Mouse (Mus musculus): ENCODE data around the gene Sugt1.

Gene Sugt1

DNA sequence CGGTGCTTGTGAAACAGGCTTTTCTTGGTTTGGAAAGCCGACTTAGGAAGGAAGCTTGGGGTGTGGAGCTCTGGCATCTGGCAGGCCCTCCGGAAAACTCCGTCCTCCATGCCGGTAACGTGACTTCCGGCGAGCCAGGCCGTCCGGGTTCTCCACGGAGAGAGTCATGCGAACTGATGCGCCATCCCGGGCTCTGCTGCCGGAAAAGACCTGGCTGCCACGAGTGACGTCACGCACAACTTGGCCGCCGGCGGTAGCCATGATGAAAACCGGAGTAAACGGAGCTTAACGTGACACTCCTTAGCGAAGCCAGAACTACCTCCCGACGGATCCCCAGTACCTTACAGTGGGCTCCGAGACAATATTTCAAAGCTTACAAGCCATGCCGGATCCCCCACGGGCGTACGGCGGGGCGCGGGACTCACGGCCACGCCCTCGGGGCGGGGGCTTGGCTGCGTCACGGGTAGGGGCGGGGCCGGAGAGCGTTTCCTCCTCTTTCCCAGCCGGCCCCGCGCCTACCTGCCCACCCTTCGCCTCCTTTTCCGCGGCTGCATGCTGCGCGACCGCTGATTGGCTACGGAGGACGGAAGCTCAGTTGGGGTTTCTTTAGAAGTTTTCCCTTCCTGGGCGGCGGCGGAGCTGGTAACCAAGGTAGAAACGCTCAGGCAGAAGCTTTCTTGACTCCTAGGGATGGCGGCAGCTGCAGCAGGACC is at the start of gene Sugt1:
Gene Sugt1, plus strand, starts transcription at position 553 of the 713 bp plus-strand sequence.
- DNase-seq (ENCODE audit: low spot score in 2 of 2) = peak; percentile 94

DNA sequence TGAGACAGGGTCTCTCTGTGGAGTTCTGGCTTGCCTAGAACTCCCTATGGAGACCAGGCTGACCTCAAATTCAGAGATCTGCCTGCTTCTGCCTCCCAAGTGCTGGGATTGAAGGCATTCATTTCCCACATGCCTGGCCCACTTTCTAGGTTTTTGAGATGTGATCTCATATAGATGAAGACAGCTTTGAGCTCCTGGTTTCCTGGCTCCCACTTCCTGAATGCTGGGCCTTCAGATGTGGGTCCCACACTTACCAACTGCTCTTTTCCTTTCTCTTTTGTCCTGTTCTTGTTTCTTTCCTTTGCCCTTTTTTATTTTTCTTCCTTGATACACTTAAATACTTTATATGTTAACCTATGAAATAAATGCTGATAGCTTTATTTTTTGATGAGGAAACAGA is 49.6 kb upstream of the Sugt1 start:
- DNase-seq (ENCODE audit: low spot score in 2 of 2) = no peak

DNA sequence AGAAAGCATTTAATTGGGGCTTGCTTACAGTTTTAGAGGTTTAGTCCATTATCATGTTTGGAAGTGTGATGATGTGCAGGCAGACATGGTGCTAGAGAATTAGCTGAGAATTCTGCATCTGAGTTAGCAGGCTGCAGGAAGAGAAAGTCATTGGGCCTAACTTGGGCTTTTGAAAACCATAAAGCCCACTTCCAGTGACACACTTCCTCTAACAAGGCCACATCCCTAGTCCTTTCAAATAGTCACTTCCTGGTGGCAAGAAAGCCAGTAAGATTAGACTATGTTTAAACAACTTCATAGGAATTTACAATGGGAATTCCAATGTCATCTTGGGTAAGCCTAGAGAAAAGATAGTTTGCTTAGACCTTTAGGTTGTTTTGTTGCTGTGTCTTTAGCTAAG is 45.9 kb upstream of the Sugt1 start:
- DNase-seq (ENCODE audit: low spot score in 2 of 2) = no peak

DNA sequence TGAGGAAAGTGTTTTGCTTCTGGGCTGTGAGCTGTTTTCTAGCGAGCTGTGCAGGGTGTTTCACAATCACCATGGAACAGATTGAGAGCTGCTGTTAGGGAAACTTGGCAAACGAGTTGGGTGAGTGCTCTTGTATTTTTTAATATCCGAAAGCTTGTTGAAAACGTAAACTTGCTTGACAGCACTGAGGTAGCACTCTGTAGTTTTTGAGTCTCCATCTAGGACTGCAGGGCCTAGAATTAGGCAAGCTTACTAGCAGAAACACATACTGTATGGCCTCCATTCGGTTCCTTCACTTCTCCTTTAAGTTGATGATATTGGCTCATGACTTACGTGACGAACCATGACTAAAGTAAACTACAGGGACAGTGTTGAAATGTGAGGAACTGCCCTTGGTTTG is 38.1 kb upstream of the Sugt1 start:
- peak in 1 of 2 experiments; percentile 66 for DNase-seq (ENCODE audit: low spot score in 2 of 2)

DNA sequence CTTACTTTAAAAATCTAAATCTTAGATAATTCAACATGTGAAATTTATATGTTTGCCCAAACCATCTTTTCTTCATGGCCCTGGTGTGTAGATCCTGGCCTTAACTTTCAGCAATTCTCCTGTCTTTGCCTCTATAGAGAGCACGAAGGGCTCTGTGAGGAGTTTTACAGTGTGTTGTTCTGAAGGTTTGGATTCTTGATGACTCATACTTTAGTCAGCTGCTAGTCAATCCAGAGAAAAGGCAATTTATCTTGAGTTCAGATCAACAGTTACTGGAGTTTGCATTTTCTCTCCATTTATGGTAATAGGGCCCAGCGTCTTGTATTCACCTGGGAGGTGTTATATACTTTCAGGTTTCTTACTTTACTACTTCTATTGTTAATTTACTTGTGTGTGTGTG is 35.6 kb upstream of the Sugt1 start:
- no peak for DNase-seq (ENCODE audit: low spot score in 2 of 2)

DNA sequence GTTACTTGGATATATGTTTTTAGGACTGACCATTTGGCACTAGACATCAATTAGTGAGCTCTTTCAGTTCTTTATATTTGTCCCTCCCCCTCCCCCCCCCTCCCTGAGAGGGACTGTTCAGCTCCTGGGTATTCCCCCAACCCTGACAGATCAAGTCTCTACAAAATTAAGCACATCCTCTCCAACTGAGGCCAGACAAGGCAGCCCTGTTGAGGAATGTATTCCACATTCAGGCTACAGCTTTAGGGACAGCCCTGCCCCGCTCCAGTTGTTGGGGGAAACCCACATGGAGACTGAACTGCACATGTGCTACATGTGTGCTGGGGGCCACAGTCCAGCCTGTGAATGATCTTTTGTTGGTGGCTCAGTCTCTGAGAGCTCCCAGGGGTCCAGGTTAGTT is 34.6 kb upstream of the Sugt1 start:
- DNase-seq (ENCODE audit: low spot score in 2 of 2) = no peak

DNA sequence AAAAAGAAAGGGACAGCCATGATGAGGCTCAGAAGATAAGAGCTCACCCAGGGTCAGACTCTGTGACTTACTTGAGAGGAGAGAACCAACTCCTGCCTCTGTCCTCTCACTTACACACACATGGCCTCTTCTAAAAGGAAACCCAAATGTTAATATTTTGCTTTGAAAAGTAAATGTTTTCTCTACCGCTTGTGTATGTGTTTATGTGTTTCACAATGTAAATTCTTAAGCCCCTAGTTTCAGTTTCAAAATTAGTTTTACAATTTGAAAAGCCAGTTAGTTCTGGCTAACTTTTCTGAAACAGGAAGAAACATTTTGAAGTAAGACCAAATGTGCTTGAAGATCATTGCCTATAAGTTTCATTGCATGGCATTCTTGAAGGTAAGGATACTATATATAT is 29.7 kb upstream of the Sugt1 start:
- no peak for DNase-seq (ENCODE audit: low spot score in 2 of 2)

DNA sequence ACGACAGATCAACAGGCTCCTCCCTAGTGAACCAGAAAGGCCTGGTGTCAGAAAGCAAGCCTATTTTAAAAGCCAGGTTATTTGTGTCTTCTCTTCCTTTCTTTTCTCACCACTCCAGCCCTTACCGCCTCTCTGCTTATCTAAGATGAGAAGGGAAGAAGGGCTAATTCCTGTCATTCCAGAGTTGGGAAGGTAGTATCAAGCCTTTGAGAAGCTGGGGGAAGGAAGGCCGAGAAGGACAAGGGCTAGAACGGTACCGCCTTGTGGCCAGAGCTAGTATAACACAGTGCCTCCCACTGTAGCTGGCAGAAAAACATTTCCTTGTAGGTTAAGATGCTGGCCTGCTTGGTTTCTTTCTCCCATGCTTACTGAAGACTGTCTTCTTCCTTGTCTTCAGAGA is 24.7 kb upstream of the Sugt1 start:
- no peak for DNase-seq (ENCODE audit: low spot score in 2 of 2)

DNA sequence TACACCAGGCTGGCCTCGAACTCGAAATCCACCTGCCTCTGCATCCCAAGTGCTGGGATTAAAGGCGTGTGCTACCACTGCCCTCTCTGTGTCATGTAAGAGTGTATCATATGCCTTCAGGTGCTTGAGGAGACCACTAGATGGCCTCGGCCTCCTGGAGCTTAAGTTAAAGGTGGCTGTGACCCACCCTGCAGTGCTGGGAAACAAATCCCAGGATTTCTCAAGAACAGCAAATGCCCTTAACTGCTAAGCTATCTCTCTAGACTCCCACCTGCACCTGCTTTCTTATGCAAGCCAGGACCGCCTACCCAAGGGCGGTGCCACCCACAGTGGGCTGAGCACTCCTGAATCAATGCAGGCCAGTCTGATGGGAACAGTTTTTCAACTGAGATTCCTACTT is 22.7 kb upstream of the Sugt1 start:
- no peak for DNase-seq (ENCODE audit: low spot score in 2 of 2)

DNA sequence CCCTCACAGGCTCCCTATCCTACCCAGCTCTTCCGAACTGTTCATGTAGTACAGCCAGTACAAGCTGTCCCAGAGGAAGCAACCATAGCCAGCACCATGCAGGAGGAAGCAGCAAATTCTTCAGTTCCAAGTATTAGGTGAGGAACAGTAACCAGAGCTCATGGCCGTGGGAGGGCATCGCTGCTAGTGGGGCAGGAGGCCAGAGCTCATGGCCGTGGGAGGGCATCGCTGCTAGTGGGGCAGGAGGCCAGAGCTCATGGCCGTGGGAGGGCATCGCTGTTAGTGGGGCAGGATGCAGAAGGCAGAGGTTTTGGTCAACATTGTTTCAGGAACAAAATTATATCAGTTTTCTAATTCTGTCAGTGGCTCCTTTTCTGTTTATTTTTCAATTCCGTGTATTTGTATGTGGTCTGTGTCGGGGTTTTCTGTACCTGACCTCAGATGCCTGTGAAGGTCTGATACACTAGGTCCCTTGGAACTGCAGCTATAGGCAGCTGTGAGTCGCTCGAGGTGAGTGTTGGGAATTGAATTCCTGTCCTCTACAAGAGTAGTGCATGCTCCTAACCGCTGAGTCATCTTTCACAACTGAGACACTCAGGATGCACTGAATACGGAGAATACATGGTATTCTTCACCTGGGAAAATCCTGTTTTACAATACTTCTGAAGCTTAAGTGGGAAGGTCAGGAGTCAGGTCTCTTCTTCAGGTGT is 13.9 kb upstream of the Sugt1 start:
- no peak for DNase-seq (ENCODE audit: low spot score in 2 of 2)

DNA sequence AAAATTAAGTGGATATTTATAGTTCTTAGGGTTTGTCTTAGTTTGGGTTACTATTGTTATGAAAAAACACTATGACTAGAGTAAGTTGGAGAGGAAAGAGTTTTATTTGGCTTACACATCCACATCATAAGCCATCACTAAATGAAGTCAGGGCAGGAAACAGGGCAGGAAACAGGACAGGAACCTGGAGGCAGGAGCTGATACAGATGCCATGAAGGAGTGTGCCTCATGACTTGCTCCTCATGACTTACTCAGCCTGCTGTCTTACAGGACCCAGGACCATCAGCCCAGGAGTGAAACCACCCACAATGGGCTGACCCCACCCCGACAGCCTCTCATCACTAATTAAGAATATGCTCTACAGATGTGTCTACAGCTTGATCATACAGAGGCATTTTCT is 13.1 kb upstream of the Sugt1 start:
- DNase-seq (ENCODE audit: low spot score in 2 of 2) = no peak

DNA sequence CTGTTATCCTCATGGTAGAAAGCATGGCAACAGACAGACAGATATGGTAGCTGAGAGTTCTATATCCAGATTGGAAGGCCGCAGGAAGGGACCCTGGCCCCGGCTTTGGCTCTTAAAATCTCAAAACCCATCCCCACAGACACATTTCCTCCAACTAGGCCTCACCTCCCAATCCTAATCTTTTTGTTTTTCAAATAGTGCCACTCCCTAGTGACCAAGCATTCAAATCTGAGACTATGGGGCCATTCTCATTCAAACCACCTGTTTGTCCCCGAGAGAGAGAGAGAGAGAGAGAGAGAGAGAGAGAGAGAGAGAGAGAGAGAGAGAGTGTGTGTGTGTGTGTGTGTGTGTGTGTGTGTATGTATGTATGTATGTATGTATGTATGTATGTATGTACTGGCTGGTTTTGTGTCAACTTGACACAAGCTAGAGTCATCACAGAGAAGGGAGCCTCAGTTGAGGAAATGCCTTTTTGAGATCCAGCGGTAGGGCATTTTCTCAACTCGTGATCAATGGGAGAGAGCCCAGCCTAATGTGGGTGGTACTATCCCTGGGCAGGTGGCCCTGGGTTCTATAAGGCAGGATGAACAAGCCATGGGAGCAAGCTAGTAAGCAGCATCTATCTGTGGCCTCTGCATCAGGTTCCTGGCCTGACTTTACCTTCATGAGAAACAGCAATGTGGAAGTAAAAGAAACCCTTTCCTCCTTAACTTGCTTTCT is 3.8 kb upstream of the Sugt1 start:
- DNase-seq (ENCODE audit: low spot score in 2 of 2) = no peak

DNA sequence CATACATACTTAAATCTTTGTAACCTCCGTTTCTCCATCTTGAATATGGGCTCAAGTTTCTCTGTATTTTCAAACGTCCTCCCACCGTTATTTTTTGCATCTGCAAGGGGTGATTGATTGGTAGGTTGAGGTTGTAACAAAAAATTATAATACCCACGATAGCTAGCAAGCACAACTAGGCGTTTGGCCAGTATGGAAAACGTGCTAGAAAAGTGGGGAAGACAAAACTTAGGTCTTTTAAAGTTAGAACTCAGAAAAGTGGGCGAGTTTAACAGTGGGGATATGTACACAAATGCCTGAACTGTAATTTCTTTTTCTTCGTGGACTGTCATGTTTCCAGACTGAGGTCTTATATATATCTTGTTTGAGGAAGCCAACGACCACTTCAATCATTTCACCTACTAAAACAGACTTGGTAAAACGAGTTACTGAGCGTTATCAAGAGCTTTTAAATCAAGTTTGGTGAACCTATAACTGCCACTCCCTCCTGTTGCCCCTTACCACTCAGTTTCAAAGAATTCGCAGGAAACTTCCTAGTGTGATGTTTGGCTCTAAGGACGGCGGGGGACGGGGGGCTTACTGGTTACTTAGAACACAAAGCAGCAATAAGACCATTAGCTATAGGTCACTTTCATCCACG is 872 bp upstream of the Sugt1 start:
- no peak for DNase-seq (ENCODE audit: low spot score in 2 of 2)

DNA sequence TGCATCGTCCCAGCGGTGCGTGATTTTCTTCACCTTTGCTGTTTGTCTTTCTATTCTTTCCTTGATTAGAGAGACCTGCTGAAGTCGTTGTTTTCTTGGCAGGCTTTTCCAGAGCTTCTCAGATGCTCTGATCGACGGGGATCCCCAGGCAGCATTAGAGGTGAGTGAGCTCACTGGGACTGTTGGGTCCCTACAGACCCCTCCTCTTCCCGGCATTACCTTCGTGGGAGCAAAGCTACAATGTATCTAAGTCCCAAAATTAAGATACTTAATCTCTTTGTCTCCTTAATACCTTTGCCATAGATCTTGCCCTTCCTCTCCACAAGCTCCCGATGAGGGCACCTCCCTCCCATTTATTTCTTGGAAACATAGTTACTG is 350 bp downstream of the Sugt1 start:
- DNase-seq (ENCODE audit: low spot score in 2 of 2) = no peak

DNA sequence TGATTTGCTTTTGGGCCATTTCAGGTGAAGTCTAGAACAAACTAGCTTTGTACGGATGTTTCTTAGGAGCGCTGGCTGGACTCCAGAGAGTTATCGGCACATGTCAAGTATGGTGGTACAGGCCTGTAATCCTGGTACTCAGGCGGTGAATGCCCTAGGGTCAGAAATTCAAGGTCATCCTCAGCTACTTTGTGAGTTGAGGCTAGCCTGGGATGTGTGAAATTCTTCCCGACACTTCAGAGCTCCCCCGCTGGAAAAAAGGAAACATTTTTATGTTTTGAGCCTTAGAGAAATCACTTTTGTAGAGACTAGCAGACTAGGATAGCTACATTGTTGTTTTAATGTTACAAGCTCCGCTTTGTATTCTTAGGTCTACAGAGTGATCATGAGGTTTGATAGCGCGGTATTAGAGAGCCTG is 1.1 kb downstream of the Sugt1 start:
- no peak for DNase-seq (ENCODE audit: low spot score in 2 of 2)

DNA sequence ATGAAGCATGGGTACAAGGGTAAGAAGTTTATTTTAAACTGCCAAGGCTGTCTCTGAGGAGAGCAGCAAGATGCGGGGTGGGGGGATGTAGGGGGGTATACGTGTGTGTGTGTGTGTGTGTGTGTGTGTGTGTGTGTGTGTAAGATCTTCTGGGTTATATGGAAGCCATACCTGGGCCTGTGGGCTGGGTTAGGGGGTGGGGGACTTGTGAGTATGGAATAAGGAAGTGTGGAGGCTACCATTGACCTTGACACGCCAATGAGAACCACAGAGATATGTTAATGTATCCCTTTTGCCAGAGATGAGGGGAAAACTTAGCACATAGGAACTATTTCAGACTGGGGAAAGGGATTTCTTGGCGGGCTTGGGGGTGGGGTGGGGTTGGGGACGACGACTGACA is 1.9 kb downstream of the Sugt1 start:
- DNase-seq (ENCODE audit: low spot score in 2 of 2) = no peak

DNA sequence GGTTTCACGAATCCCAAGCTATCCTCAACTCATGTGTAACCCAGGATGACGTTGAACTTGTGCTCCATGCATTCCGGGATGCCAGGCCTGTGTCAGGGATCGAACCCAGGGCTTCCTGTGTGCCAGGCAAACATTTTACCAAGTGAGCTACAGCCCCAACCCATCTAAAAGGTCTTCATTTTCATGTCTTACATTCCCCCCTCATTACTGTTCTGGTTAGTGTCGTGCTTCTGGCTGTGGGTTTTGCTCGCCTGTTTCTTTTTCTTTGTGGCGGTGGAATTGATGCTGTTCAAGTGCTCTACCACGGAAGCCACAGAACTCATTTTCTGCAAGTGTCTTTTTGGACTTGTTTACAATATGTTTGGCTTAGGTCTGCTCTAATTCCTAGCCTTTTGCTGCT is 3.4 kb downstream of the Sugt1 start:
- no peak for DNase-seq (ENCODE audit: low spot score in 2 of 2)

DNA sequence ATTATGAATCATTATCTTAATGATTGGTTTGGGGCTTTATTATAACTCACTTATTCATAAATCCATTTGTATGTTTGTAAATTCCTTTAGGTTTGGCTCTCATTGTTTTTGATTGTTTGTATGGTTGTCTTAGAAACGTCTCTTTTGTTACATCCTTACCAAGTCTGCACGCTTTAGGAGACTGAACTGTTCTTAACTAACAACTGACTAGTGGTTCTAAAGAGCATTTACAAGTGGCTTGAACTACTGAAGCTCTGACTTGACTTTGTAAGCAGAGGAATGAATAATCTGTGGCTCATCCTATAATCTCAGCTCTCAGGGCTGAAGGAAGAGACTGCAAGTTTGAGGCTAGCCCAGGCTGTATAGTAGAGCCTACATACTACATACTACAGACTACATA is 4.1 kb downstream of the Sugt1 start:
- DNase-seq (ENCODE audit: low spot score in 2 of 2) = no peak

DNA sequence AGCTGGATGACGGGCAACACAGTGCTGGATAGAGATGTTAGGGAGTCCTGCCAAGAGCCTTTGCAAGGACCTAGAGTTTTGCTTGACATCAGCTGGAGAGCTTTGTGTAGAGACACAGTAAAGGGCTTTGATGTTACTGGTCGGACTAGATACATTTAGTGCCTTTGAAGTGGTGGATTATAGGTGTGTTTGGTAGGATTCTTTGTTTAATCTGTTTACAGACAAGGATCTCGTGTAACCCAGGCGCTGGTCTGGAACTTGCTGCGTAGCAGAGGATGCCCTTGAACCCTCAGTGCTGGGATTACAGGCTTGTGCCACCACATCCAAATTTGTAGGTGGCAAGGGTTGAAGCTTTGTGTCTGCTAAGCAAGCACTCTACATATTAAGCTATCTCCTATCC is 6.6 kb downstream of the Sugt1 start:
- DNase-seq (ENCODE audit: low spot score in 2 of 2) = no peak

DNA sequence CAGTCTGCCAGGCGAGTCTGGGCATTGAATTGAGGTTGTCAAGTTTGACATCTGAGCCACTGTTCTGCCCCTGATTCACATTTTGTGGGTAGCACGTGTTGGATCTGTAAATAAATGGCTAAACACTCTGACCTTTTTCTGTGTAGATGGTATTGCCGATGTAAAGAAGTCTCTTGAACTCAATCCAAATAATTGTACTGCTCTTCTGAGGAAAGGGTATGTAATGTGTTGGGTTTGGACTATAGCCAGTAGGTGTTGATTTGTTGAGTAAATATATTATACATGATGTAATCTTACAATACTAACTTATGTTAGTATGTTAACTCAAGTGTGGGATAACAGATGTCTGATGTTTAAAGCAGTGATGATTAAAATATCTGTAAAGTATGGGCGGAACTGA is 9.1 kb downstream of the Sugt1 start:
- peak in 1 of 2 experiments; percentile 22 for DNase-seq (ENCODE audit: low spot score in 2 of 2)

DNA sequence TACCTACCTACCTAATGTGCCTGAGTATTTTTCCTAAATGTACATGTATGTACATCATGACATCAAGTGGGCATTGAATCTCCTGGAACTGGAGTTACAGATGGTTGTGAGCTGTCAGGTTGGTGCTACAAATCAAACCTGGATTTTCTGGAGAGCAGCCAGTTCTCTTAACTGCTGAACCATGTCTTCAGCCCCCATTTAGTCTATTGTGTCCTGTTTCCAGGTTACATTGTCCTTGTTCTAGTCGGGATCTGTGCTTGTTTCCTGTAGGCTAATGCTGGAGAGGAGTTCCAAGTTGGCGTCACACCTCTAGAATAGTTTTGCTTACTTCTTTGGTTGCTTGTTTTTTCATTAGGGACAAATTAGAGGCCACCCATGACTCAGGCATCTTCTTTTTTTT is 18.4 kb downstream of the Sugt1 start:
- DNase-seq (ENCODE audit: low spot score in 2 of 2) = no peak

DNA sequence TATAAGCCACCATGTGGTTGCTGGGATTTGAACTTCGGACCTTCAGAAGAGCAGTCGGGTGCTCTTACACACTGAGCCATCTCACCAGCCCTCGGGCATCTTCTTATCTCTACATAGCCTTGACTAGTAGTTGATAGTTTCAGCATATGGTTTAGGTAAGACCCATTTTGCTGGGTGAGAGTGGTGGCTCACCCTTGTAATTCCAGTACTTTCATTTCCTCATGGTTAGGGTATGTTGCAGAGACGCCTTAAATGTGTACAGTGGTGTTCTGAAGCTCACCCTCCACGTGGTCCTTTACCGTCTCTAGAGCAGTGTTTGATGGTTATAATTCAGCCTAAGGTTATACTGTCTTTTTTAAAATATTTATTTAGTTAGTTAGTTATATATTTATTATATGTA is 18.9 kb downstream of the Sugt1 start:
- DNase-seq (ENCODE audit: low spot score in 2 of 2) = no peak

DNA sequence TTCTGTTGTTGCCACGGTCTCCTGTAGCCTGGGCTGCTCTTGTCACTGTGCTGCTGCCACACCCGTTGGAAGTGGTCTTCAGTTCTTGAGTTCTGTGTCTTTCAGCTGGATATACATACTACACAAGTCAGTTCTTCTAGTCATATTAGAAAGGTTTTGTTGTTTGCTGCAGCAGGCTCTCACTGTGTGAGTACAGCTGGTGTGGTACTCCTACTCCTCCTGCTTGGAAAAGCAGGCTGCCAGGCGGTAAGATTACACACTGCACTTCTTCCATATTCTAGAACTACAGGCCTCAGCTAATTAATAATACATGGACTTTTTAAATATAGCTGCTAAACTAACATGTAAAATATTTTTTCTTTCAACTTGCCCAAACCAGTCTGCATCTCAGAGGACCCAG is 19.4 kb downstream of the Sugt1 start:
- DNase-seq (ENCODE audit: low spot score in 2 of 2) = no peak

All from urinary bladder, adult 18-20 months (tissue).